Mouse (Mus musculus): ENCODE data around the gene Gse1. TPM values are rescaled to one million over a fixed set of nuclear protein-coding genes. Genes with fewer than 3 reads are reported as not detected.

Gene Gse1
- polyA plus RNA-seq, 1 experiment from 2014 or later: 8.7 TPM

DNA sequence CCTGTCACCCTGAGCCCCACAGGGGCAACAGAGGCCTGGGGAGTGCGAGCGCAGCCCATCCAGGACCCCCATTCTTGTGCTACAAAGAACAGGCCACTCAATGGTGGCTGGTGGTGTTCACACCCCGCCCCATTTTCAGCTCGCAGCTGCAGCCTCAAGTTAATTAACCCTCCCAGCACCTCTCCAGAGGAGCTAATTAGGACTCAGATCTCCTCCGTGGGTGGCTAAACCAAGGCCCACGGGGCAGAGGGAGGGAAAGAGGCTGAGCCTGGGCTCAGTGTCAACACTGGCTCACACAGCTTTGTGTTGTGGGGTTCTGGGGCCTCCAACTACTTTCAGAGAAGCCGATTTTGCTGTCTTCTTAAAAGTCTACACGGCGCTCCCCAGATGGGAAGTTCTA is 75.8 kb downstream of the Gse1 start:
- Histone ChIP-seq H3K9me3 (replicated peaks) (no peaks in the 10 kb centered on the region), H3K4me3 (replicated peaks) (no peak overlapping the region), H3K4me1 (replicated peaks) (peaks cover 20% of the 10 kb centered on the region), H3K9ac (no peak overlapping the region), H3K27me3 (peaks cover 32% of the 10 kb centered on the region), H3K27ac (replicated peaks) (no peak overlapping the region), H3K36me3 (replicated peaks) (no peaks in the 10 kb centered on the region), H3K4me2 (no peak overlapping the region)
- no peak for ATAC-seq (ENCODE audit: insufficient read depth)
- WGBS (ENCODE audit: insufficient replicate concordance): 67% methylated on average over 9 of the region's 9 CpGs

DNA sequence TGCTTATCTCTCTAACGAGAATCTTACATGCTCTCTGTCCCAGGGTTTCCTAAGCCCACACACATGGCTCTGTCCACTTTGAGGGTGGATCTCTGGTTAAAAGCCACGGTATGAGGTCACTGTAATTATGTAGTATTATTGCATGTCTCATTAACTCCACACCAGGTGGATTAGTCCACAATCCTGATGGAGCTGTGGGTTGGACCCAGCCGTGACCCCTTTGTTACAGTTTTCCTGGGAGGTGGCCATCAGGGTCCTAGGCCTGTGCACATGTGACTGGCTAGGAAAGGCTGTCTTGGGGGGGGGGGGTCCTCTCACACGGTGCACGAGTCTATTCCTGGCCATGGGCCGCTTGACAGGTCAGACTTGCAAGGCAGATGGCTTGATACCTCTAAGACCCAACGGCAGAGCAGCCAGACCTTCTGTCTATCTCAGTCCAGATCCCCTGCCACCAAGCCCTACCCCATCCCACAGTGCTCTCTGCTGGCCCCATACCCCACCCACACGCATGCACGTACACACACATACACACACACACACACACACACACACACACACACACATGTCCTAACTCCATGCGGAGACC is 77.6 kb downstream of the Gse1 start:
- no peak overlapping the region for H3K4me2 ChIP-seq
- H3K27ac ChIP-seq (replicated peaks): no peak overlapping the region
- H3K4me3 ChIP-seq (replicated peaks): no peak overlapping the region
- H3K9me3 ChIP-seq (replicated peaks): no peaks in the 10 kb centered on the region
- no peak overlapping the region for H3K9ac ChIP-seq
- H3K36me3 ChIP-seq (replicated peaks): no peaks in the 10 kb centered on the region
- no peak for ATAC-seq (ENCODE audit: insufficient read depth)
- 75% methylated on average over 10 of the region's 10 CpGs for whole genome bisulfite sequencing (ENCODE audit: insufficient replicate concordance)
- peaks cover 38% of the 10 kb centered on the region for H3K27me3 ChIP-seq
- H3K4me1 ChIP-seq (replicated peaks): peaks cover 16% of the 10 kb centered on the region

DNA sequence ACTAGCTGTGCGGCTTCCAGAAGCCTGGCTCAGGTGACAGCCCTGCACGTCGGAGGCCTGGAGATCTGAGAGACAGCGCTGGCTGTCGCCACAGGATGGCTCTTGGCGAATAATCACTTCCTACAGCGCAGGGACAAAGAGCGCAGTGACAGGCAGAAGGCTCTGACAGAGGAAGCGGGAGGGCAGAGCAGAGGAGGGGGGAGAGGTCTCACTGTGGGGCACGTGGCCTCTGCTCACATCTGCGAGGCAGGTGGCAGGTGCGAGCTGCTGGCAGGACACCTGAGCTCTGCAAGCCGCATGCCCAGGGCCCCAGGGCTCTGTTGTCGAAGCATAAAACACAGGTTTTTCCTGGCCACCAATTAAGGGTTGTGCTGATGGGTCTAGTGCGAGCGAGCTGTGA is 78.8 kb downstream of the Gse1 start:
- Histone ChIP-seq H3K4me2 (no peak overlapping the region), H3K27me3 (peaks cover 38% of the 10 kb centered on the region), H3K4me1 (replicated peaks) (peaks cover 11% of the 10 kb centered on the region; the same call in 1 of the 2 replicates), H3K4me3 (replicated peaks) (no peak overlapping the region), H3K9ac (no peak overlapping the region), H3K36me3 (replicated peaks) (no peaks in the 10 kb centered on the region), H3K9me3 (replicated peaks) (no peaks in the 10 kb centered on the region), H3K27ac (replicated peaks) (no peak overlapping the region)
- 15% methylated on average over 16 of the region's 16 CpGs for WGBS (ENCODE audit: insufficient replicate concordance)
- no peak for ATAC-seq (ENCODE audit: insufficient read depth)

DNA sequence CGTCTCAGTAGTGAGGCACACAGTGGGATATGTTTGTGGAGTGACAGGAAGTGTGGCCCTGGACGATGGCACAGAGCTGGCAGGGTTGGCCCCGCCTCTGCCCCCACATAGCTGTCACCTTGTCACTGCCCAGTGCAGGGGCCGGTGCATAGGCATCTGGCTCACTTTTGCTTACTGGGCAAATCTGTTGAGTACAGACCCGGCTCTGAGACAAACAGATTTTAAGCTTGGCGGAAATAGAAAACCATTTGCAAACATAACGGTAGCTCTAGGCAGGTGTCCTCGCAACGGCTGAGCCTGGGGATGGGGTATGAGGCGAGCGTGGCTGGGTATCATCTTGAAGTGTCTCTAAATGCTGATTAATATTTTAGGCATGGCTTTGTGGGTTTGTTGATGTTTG is 79.3 kb downstream of the Gse1 start:
- no peak overlapping the region for H3K9ac ChIP-seq
- H3K4me1 ChIP-seq (replicated peaks): peaks cover 11% of the 10 kb centered on the region; the same call in 1 of the 2 replicates
- H3K27ac ChIP-seq (replicated peaks): no peak overlapping the region
- H3K27me3 ChIP-seq: peaks cover 38% of the 10 kb centered on the region
- no peak overlapping the region for H3K4me3 ChIP-seq (replicated peaks)
- no peaks in the 10 kb centered on the region for H3K9me3 ChIP-seq (replicated peaks)
- H3K36me3 ChIP-seq (replicated peaks): no peaks in the 10 kb centered on the region
- ATAC-seq (ENCODE audit: insufficient read depth): no peak
- WGBS (ENCODE audit: insufficient replicate concordance): 48% methylated on average over 11 of the region's 11 CpGs
- H3K4me2 ChIP-seq: no peak overlapping the region

DNA sequence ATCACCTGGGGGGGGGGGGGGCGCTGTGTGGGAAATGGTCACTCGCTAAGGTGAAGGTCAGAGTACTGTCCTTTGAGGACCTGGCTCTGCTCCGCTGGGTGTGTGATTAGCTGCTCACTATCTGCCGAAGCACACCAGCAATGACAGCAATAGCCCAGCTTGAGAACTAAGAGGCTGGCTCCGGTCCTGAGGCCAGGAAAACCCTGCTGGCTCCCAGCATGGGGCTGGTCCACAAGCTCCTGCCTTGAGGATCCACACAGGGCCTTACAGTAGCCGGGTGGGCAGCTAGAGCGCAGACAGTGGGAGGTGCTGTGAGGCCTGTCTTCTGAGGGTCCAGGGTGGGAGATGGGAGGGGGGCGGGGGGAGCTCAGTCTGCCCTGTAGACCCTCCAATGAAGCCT is 79.9 kb downstream of the Gse1 start:
- Histone ChIP-seq H3K9me3 (replicated peaks) (no peaks in the 10 kb centered on the region), H3K4me1 (replicated peaks) (peaks cover 11% of the 10 kb centered on the region; the same call in 1 of the 2 replicates), H3K9ac (no peak overlapping the region), H3K27me3 (peaks cover 38% of the 10 kb centered on the region), H3K36me3 (replicated peaks) (no peaks in the 10 kb centered on the region), H3K27ac (replicated peaks) (no peak overlapping the region), H3K4me3 (replicated peaks) (no peak overlapping the region), H3K4me2 (no peak overlapping the region)
- 63% methylated on average over 8 of the region's 8 CpGs for WGBS (ENCODE audit: insufficient replicate concordance)
- no peak for ATAC-seq (ENCODE audit: insufficient read depth)

DNA sequence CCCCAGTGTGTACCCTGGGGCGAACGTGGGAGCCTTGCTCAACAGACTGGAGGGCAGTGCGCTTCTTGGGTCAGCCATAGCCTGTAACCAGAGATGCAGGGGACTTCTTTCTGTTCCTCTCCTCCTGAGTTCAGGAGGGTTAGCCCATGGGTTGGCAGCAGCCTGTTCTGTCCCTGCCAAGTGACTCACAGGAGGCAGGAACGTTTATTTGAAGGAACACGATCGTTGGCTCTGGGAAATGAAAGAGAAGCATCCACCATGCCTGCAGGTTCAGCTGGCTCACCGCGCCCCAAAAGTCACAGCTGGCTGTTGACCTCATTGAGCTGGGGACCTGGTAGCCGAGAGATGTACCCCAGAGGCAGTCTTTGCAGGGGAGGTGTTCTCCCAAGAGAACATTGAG is 80.3 kb downstream of the Gse1 start:
- H3K4me1 ChIP-seq (replicated peaks): peaks cover 11% of the 10 kb centered on the region; the same call in 1 of the 2 replicates
- H3K36me3 ChIP-seq (replicated peaks): no peaks in the 10 kb centered on the region
- H3K9ac ChIP-seq: no peak overlapping the region
- H3K27me3 ChIP-seq: peaks cover 42% of the 10 kb centered on the region
- 67% methylated on average over 9 of the region's 9 CpGs for WGBS (ENCODE audit: insufficient replicate concordance)
- ATAC-seq (ENCODE audit: insufficient read depth): no peak
- no peak overlapping the region for H3K27ac ChIP-seq (replicated peaks)
- H3K4me2 ChIP-seq: no peak overlapping the region
- no peak overlapping the region for H3K4me3 ChIP-seq (replicated peaks)
- H3K9me3 ChIP-seq (replicated peaks): no peaks in the 10 kb centered on the region

DNA sequence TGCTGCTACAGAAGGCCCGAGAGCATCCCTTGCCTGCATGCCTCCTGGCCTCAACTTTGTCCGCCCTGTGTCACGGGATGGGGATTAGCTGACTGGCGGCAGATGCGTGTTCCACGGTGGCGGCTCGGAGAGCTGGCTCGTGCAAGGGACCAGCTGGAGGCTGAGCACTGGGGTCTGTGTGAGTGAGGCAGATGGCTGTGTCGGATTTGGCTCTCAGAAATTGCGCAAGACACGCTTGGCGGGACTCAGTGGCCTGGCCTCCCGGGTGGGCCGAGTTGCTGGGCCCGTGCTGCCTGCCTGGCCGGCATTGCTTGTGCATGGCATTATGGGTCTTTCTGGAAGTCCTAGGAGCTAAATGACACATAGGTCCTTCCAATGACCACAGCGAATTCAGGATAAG is 81.1 kb downstream of the Gse1 start:
- no peak overlapping the region for H3K4me3 ChIP-seq (replicated peaks)
- ATAC-seq (ENCODE audit: insufficient read depth): no peak
- no peak overlapping the region for H3K27ac ChIP-seq (replicated peaks)
- no peak overlapping the region for H3K4me2 ChIP-seq
- peaks cover 45% of the 10 kb centered on the region for H3K27me3 ChIP-seq
- peaks cover 11% of the 10 kb centered on the region; the same call in 1 of the 2 replicates for H3K4me1 ChIP-seq (replicated peaks)
- 65% methylated on average over 18 of the region's 18 CpGs for WGBS (ENCODE audit: insufficient replicate concordance)
- no peak overlapping the region for H3K9ac ChIP-seq
- no peaks in the 10 kb centered on the region for H3K9me3 ChIP-seq (replicated peaks)
- H3K36me3 ChIP-seq (replicated peaks): no peaks in the 10 kb centered on the region

- H3K4me2 ChIP-seq: no peak overlapping the region
- no peaks in the 10 kb centered on the region for H3K36me3 ChIP-seq (replicated peaks)
- H3K9ac ChIP-seq: no peak overlapping the region
- H3K4me3 ChIP-seq (replicated peaks): no peak overlapping the region
- H3K27ac ChIP-seq (replicated peaks): no peak overlapping the region
- 54% methylated on average over 5 of the region's 5 CpGs for WGBS (ENCODE audit: insufficient replicate concordance)
- ATAC-seq (ENCODE audit: insufficient read depth): no peak
- H3K27me3 ChIP-seq: peaks cover 50% of the 10 kb centered on the region
- H3K9me3 ChIP-seq (replicated peaks): no peaks in the 10 kb centered on the region
- peaks cover 11% of the 10 kb centered on the region; the same call in 1 of the 2 replicates for H3K4me1 ChIP-seq (replicated peaks)
These were observed 81.8 kb downstream of the Gse1 start for GRCm38 (mm10) chr8:120310063-120310462.

- WGBS (ENCODE audit: insufficient replicate concordance): 27% methylated on average over 4 of the region's 4 CpGs
- H3K36me3 ChIP-seq (replicated peaks): no peaks in the 10 kb centered on the region
- peaks cover 35% of the 10 kb centered on the region for H3K27me3 ChIP-seq
- no peak overlapping the region for H3K9ac ChIP-seq
- no peak for ATAC-seq (ENCODE audit: insufficient read depth)
- no peak overlapping the region for H3K4me3 ChIP-seq (replicated peaks)
- H3K4me2 ChIP-seq: no peak overlapping the region
- H3K27ac ChIP-seq (replicated peaks): no peak overlapping the region
- 0 out of 2 replicates have a peak, but pooled peaks cover 5% of the 10 kb centered on the region for H3K4me1 ChIP-seq (replicated peaks)
- H3K9me3 ChIP-seq (replicated peaks): no peaks in the 10 kb centered on the region
These were observed 84.2 kb downstream of the Gse1 start for GRCm38 (mm10) chr8:120312452-120312851.

- no peak overlapping the region for H3K4me2 ChIP-seq
- no peak overlapping the region for H3K27ac ChIP-seq (replicated peaks)
- ATAC-seq (ENCODE audit: insufficient read depth): no peak
- no peak overlapping the region for H3K9ac ChIP-seq
- H3K27me3 ChIP-seq: peaks cover 22% of the 10 kb centered on the region; the same call in 1 of the 2 replicates
- H3K36me3 ChIP-seq (replicated peaks): no peaks in the 10 kb centered on the region
- no peak overlapping the region for H3K4me3 ChIP-seq (replicated peaks)
- WGBS (ENCODE audit: insufficient replicate concordance): 72% methylated on average over 3 of the region's 3 CpGs
- no peaks in the 10 kb centered on the region for H3K9me3 ChIP-seq (replicated peaks)
- 0 out of 2 replicates have a peak, but pooled peaks cover 5% of the 10 kb centered on the region for H3K4me1 ChIP-seq (replicated peaks)
These were observed 85.4 kb downstream of the Gse1 start for GRCm38 (mm10) chr8:120313674-120314073.

GRCm38 (mm10) chr8:120314932-120315331 is 86.7 kb downstream of the Gse1 start:
- 0 out of 2 replicates have a peak, but pooled peaks cover 12% of the 10 kb centered on the region for H3K27me3 ChIP-seq
- H3K4me3 ChIP-seq (replicated peaks): no peak overlapping the region
- peaks cover 9% of the 10 kb centered on the region for H3K4me1 ChIP-seq (replicated peaks)
- no peak overlapping the region for H3K9ac ChIP-seq
- no peaks in the 10 kb centered on the region for H3K9me3 ChIP-seq (replicated peaks)
- H3K27ac ChIP-seq (replicated peaks): no peak overlapping the region
- H3K4me2 ChIP-seq: no peak overlapping the region
- ATAC-seq (ENCODE audit: insufficient read depth): no peak
- WGBS (ENCODE audit: insufficient replicate concordance): 59% methylated on average over 5 of the region's 5 CpGs
- H3K36me3 ChIP-seq (replicated peaks): no peaks in the 10 kb centered on the region

DNA sequence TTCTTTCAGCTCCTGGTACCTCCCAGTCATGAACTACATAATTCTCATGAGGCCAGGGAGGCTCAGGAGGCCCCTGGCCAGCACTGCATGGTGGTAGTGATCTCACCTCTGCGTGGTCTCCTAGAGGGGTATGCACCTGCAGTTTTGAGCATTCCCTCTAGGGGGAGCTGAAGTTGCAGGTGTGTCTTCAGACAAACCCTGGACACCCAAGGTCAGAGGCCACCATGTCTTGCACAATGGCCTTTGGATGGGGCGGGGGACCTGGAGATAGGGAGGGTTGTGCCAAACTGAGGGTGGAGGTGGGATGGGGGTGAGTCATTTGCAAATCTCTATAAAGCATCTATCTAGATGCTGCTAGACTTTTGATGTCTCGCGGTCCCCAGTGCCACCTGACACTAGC is 87.4 kb downstream of the Gse1 start:
- Histone ChIP-seq H3K27me3 (0 out of 2 replicates have a peak, but pooled peaks cover 12% of the 10 kb centered on the region), H3K9me3 (replicated peaks) (no peaks in the 10 kb centered on the region), H3K4me3 (replicated peaks) (no peak overlapping the region), H3K27ac (replicated peaks) (no peak overlapping the region), H3K9ac (no peak overlapping the region), H3K4me1 (replicated peaks) (peaks cover 12% of the 10 kb centered on the region), H3K4me2 (no peak overlapping the region), H3K36me3 (replicated peaks) (no peaks in the 10 kb centered on the region)
- ATAC-seq (ENCODE audit: insufficient read depth): no peak
- WGBS (ENCODE audit: insufficient replicate concordance): 72% methylated on average over 4 of the region's 4 CpGs
